32 mouse cellular contexts compared by ENCODE assay signal in genomic region chr11:69725951-69726350, GRCm38 (mm10). TPM values are rescaled to one million over a fixed set of nuclear protein-coding genes. Genes with fewer than 3 reads are reported as not detected.
DNase-seq lines count a peak whose midpoint lies in the region; ATAC-seq lines count a peak whose summit lies in the region.
"Had no signal": no experiment of that assay in that cellular context is flagged by ENCODE, and none has a peak within 500 bp of the region (broad histone marks: within the 10 kb centered on the region; RNA-seq: fewer than 3 reads in every experiment).

No protein-coding gene starts in this region.

- WGBS in liver, embryonic 12.5 days (ENCODE audit: insufficient replicate concordance), result 38% methylated on average over 5 of the region's 5 CpGs

- DNase-seq in liver (peak; percentile 42), MEL-GATA-1-ER (ENCODE audit: extremely low read depth, low read depth) (peak; percentile 39)
- peak; percentile 42 to 69 for DNase-seq in spleen, postnatal 4 days (ENCODE audit: low spot score in 2 of 2)
- DNase-seq in spleen, postnatal 14 days (ENCODE audit: low spot score in 2 of 2), result no peak
- no peak for DNase-seq in left cerebral cortex, adult 9 months (ENCODE audit: low spot score in 2 of 2)
- DNase-seq in adrenal gland, adult 18-20 months (ENCODE audit: low spot score in 2 of 2), result no peak
- DNase-seq: adrenal gland, adult 8-10 months; cerebellum, adult 2 months; cerebellum, postnatal 36 days; gastrocnemius, postnatal 14 days; heart, adult 11 months; heart, postnatal 14 days; kidney, adult 9 months; layer of hippocampus, postnatal 36 days; lung, postnatal 14 days; right cerebral cortex, postnatal 14 days; spleen, adult 18-20 months; thymus, postnatal 36 days had no signal

- H3K9ac ChIP-seq in liver, embryonic 12.5 days, result no peak overlapping the region
- H3K9ac ChIP-seq: embryonic facial prominence, embryonic 15.5 days; heart, embryonic 12.5 days; limb, embryonic 12.5 days; liver, embryonic 14.5 days; midbrain, embryonic 13.5 days; neural tube, embryonic 12.5 days; stomach, embryonic 15.5 days had no signal

- ATAC-seq in liver, embryonic 12.5 days, result no peak
- ATAC-seq: forebrain, embryonic 14.5 days; hindbrain, postnatal 0 days; intestine, embryonic 16.5 days; midbrain, embryonic 13.5 days had no signal

- H3K27ac ChIP-seq in liver, embryonic 12.5 days, result no peak overlapping the region
- H3K27ac ChIP-seq: embryonic facial prominence, embryonic 15.5 days; hindbrain, postnatal 0 days; limb, embryonic 12.5 days; liver, embryonic 14.5 days; midbrain, embryonic 13.5 days; neural tube, embryonic 12.5 days; stomach, embryonic 15.5 days had no signal

- H3K4me3 ChIP-seq in liver, embryonic 12.5 days, result no peak overlapping the region
- H3K4me3 ChIP-seq: embryonic facial prominence, embryonic 15.5 days; heart, embryonic 12.5 days; limb, embryonic 12.5 days; megakaryocyte, embryonic 14.5 days; midbrain, embryonic 13.5 days; neural tube, embryonic 12.5 days; stomach, embryonic 15.5 days had no signal

- H3K9me3 ChIP-seq in liver, embryonic 12.5 days (replicated peaks), result peaks cover 8% of the 10 kb centered on the region; the same call in 1 of the 2 replicates
- H3K9me3 ChIP-seq: embryonic facial prominence, embryonic 15.5 days; heart, embryonic 12.5 days; limb, embryonic 12.5 days; midbrain, embryonic 13.5 days; neural tube, embryonic 12.5 days; stomach, embryonic 15.5 days had no signal

- H3K27me3 ChIP-seq in liver, embryonic 12.5 days (replicated peaks), result no peaks in the 10 kb centered on the region
- H3K27me3 ChIP-seq: embryonic facial prominence, embryonic 15.5 days; heart, embryonic 12.5 days; limb, embryonic 12.5 days; midbrain, embryonic 13.5 days; neural tube, embryonic 12.5 days; stomach, embryonic 15.5 days had no signal

- H3K36me3 ChIP-seq in liver, embryonic 12.5 days, result no peaks in the 10 kb centered on the region
- H3K36me3 ChIP-seq: embryonic facial prominence, embryonic 15.5 days; heart, embryonic 12.5 days; limb, embryonic 12.5 days; midbrain, embryonic 13.5 days; neural tube, embryonic 12.5 days; stomach, embryonic 15.5 days had no signal

- H3K4me2 ChIP-seq in liver, embryonic 12.5 days, result no peak overlapping the region
- H3K4me2 ChIP-seq: embryonic facial prominence, embryonic 15.5 days; heart, embryonic 12.5 days; limb, embryonic 12.5 days; midbrain, embryonic 13.5 days; neural tube, embryonic 12.5 days; stomach, embryonic 15.5 days had no signal

- peaks cover 16% of the 10 kb centered on the region for H3K4me1 ChIP-seq in liver, embryonic 12.5 days
- H3K4me1 ChIP-seq: embryonic facial prominence, embryonic 15.5 days; heart, embryonic 12.5 days; limb, embryonic 12.5 days; midbrain, embryonic 13.5 days; neural tube, embryonic 12.5 days; stomach, embryonic 15.5 days had no signal

RNA-seq across cellular contexts. Expression of gene Tnfsfm13, which starts 30.1 kb away (rescaled TPM):
- 0.72 and 0.98 TPM in 2 replicates for polyA plus RNA-seq in liver, embryonic 12.5 days (2016; fragmentation: Nextera tagmentation; extraction: Ambion mirVana)
- 1 to 10 TPM; 3.6 to 4.9 TPM for total RNA-seq in adrenal gland, adult 18-20 months (2021)

RNA-seq across cellular contexts. Expression of gene Tnfsf12, which starts 30.3 kb away (rescaled TPM):
- 3.3 and 3.6 TPM in 2 replicates for polyA plus RNA-seq in liver, embryonic 12.5 days (2016; fragmentation: Nextera tagmentation; extraction: Ambion mirVana)
- 10 to 100 TPM; 23.7 to 26.2 TPM for total RNA-seq in adrenal gland, adult 18-20 months (2021)

RNA-seq across cellular contexts. Expression of gene Polr2a, which starts 32.5 kb away (rescaled TPM):
- polyA plus RNA-seq in liver, embryonic 12.5 days (2016; fragmentation: Nextera tagmentation; extraction: Ambion mirVana), result 17.4 and 20.2 TPM in 2 replicates
- 10 to 100 TPM; 55.4 to 79.7 TPM for total RNA-seq in adrenal gland, adult 18-20 months (2021)

RNA-seq across cellular contexts. Expression of gene Slc35g3, which starts 35.8 kb away (rescaled TPM):
- not detected in 2 replicates for polyA plus RNA-seq in liver, embryonic 12.5 days (2016; fragmentation: Nextera tagmentation; extraction: Ambion mirVana)
- total RNA-seq in adrenal gland, adult 18-20 months (2021), result not detected
- total RNA-seq: adrenal gland, adult 8-10 months; gastrocnemius, postnatal 14 days; hindbrain, postnatal 0 days; layer of hippocampus, adult 8-10 months; layer of hippocampus, postnatal 36 days; left cerebral cortex, postnatal 14 days had no signal
- polyA plus RNA-seq: cerebellum, adult 2 months; liver, embryonic 14.5 days; neural tube, embryonic 12.5 days had no signal

RNA-seq across cellular contexts. Expression of gene Zbtb4, which starts 39.8 kb away (rescaled TPM):
- 0.43 and 0.70 TPM in 2 replicates for polyA plus RNA-seq in liver, embryonic 12.5 days (2016; fragmentation: Nextera tagmentation; extraction: Ambion mirVana)
- 10 to 100 TPM; 48.2 to 71.4 TPM for total RNA-seq in adrenal gland, adult 18-20 months (2021)

Comparison
In these comparisons a context has a peak if more than half of its experiments do, and no peak if none do; other contexts are left out.
1. DNase-seq: peak in liver (single experiment), spleen, postnatal 4 days (2 of 2) and MEL-GATA-1-ER (single experiment); none in spleen, postnatal 14 days (0 of 2), left cerebral cortex, adult 9 months (0 of 2) and adrenal gland, adult 18-20 months (0 of 2).